Mouse (Mus musculus) yolk sac, embryonic 10.5 days (tissue): Measurements from ENCODE around the gene Foxp4.

Source experiments
- DNase-seq: peaks from one replicate; pipeline ENCODE4 v3.0.0-alpha.2; 2017; ENCODE audit warnings: low spot score

The Foxp4 gene

GRCm38 (mm10) chr17:47889727-47890126 lies 34.7 kb downstream of the Foxp4 start:
- no peak for DNase-seq

GRCm38 (mm10) chr17:47889267-47889666 lies 35.2 kb downstream of the Foxp4 start:
- DNase-seq: no peak

- peak; percentile 58 for DNase-seq
Observed at GRCm38 (mm10) chr17:47888641-47889040, 35.8 kb downstream of the Foxp4 start.

- peak; percentile 81 for DNase-seq
Observed at GRCm38 (mm10) chr17:47888155-47888455, 36.3 kb downstream of the Foxp4 start.

GRCm38 (mm10) chr17:47887381-47888154 lies 36.9 kb downstream of the Foxp4 start:
- peak; percentile 95 for DNase-seq

GRCm38 (mm10) chr17:47883099-47883498 lies 41.3 kb downstream of the Foxp4 start:
- DNase-seq: no peak

GRCm38 (mm10) chr17:47881330-47881729 lies 43.1 kb downstream of the Foxp4 start:
- no peak for DNase-seq

- DNase-seq: no peak
Observed at GRCm38 (mm10) chr17:47879207-47879606, 45.2 kb downstream of the Foxp4 start.

- DNase-seq: no peak
Observed at GRCm38 (mm10) chr17:47878378-47879089, 45.9 kb downstream of the Foxp4 start.

GRCm38 (mm10) chr17:47877715-47878377 lies 46.6 kb downstream of the Foxp4 start:
- DNase-seq: no peak

GRCm38 (mm10) chr17:47876776-47877714 lies 47.4 kb downstream of the Foxp4 start:
- no peak for DNase-seq

- DNase-seq: peak; percentile 70
Observed at GRCm38 (mm10) chr17:47873341-47873791, 51.1 kb downstream of the Foxp4 start.

- DNase-seq: no peak
Observed at GRCm38 (mm10) chr17:47872311-47873011, 52.0 kb downstream of the Foxp4 start.

- DNase-seq: no peak
Observed at GRCm38 (mm10) chr17:47869874-47870273, 54.6 kb downstream of the Foxp4 start.

GRCm38 (mm10) chr17:47866037-47866436 lies 58.4 kb downstream of the Foxp4 start:
- no peak for DNase-seq

- peak; percentile 81 for DNase-seq
Observed at GRCm38 (mm10) chr17:47864496-47864895, 59.9 kb downstream of the Foxp4 start.

- no peak for DNase-seq
Observed at GRCm38 (mm10) chr17:47863437-47863836, 61.0 kb downstream of the Foxp4 start.

- DNase-seq: no peak
Observed at GRCm38 (mm10) chr17:47863023-47863422, 61.4 kb downstream of the Foxp4 start.

GRCm38 (mm10) chr17:47855544-47855943 lies 68.9 kb downstream of the Foxp4 start:
- DNase-seq: no peak

GRCm38 (mm10) chr17:47854908-47855307 lies 69.5 kb downstream of the Foxp4 start:
- no peak for DNase-seq

GRCm38 (mm10) chr17:47853760-47854159 lies 70.7 kb downstream of the Foxp4 start:
- no peak for DNase-seq
